Mouse (Mus musculus): ENCODE measurements around the gene Bex2.
A peak's percentile ranks its signal among the peaks of the same experiment; 100 is the strongest.
"Not testable (repeated sequence)": the region's sequence is repeated elsewhere in the genome, so short reads cannot be mapped to it uniquely, and the experiment has no call there.

The Bex2 gene

DNA sequence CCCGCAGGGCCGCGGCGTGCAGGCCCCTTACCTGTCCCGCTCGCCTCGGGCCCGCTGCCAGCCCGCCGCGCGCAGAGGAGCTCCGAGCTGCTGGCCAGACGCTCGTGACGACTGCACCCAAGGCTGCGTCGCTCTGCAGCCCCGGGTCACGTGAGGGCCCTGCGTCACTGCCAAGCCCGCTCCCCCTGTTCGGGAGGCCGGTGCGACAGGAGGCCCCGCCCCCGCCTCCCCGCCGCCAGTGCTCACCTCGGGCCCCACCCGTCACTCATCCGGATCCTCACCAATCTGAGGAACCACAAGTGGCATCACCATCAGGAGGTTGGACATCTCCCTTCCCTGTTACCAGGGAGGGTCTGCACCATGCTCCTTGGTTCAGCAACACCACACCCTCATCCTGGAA lies at the start of gene Bex2:
Gene Bex2 (minus strand): TSS at position 217 of the 400 bp plus-strand sequence.
- peak; percentile 17 for DNase-seq (ENCODE audit: low spot score)

DNA sequence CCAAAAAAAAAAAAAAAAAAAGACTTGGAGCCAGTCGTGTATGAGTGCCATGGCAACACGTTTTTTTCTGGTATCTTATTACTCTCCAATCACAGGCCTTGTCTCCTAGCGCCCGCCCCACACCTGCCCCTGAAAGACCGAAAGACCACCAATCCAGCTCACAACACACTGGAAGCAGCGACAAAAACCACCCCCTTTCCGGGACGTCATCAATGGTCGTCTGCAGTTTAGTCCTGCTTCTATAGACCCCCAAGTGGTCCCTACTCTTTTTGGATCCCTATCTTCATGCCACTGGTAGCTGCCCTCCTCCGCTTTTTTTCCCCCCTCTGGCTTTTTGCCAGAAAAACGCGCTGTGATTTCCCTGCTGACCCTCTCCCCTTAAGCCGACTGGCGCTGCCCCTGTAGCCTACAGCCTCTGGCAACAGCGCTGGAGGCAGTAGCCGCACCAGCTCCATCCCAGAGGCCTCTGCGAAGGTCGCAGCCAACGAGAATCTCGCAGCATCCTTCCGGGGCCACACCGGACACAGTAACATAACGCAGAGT lies 47.5 kb upstream of the Bex2 start:
- peak; percentile 74 for DNase-seq (ENCODE audit: low spot score)

DNA sequence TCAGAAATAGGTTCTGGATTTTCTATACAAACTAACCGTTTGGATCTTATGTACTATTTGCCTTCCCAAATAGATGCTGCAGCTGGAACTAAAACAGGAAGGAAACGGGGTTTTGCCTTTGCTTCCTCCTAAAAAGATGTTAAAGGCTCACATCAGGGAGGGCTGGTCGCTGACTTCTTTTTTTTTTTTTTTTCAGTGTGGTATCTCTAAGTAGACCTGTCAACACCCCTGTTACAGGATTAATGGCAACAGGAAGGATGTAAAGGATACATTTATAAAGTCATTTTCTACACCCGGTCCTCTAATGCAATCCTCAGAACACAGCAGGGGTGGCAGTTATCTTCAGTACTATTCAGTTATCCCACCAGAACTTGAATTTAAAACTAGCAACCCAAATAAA lies 47.0 kb upstream of the Bex2 start:
- DNase-seq (ENCODE audit: low spot score), result no peak

DNA sequence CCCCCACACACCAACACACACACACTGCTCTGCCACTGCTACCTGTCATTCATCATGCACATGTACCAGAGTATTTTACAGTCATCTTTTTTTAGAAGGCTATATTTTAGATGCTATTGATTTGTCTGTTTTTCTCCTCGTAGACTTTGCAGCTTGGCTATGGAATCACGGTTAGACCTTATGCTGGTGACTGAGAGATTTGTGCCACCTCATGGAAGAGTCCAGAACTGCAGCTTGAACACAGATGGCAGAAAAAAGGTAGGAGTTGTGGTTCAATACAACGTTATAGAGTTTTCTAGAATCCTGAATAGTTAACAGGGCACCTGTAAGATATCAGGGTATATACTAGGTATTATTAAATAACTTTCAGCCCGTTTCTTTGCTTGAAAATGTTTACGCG lies 39.9 kb upstream of the Bex2 start:
- peak; percentile 74 for DNase-seq (ENCODE audit: low spot score)

DNA sequence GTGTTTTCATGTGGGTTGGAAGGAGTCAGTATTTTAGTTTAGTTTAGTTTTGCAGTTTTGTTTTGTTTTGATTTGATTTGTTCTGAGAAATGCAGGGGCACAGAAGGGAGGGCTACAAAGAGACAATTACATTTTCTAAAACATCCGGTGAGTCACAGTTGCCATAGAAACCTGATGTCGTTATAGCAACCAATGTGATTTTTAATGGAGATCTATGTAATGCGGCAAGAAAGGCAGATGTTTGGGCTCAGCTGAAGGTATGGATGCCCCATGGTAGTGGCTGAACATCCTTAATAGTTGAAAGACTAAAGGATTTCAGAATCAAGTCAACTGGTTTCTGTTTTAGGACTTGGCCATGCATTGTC lies 36.7 kb upstream of the Bex2 start:
- DNase-seq (ENCODE audit: low spot score), result peak; percentile 32

DNA sequence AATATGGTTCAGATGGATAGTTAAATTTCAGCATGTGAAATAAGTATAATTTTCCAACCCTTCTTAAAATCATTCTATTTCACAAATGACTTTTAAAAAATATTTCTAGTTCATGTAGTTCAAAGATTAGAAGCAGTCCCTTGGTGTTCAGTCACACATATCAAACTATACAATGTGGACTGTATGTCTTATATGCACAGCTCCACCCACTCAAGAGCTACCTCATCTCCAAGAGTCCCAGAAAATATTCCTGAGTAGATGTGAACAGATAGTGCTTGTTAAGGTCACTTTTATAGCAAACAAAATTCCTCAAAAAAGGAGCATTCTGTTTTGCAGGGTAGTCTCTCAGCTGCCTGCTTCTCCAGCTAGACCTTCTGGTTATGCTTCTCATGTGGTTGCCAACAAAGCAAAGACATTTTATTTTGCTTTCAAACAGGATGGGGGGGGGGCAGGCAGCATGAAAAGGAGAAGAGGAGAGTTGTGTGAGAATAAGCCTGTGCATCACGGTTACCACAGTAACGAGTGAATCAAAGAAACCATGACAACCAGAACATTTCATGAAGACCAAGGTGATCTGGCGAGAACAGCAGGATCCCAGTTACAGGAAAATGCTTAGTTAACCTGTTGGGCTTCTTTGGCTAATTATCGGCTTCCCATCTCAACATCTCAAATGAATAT lies 36.1 kb upstream of the Bex2 start:
- DNase-seq (ENCODE audit: low spot score), result peak; percentile 13

DNA sequence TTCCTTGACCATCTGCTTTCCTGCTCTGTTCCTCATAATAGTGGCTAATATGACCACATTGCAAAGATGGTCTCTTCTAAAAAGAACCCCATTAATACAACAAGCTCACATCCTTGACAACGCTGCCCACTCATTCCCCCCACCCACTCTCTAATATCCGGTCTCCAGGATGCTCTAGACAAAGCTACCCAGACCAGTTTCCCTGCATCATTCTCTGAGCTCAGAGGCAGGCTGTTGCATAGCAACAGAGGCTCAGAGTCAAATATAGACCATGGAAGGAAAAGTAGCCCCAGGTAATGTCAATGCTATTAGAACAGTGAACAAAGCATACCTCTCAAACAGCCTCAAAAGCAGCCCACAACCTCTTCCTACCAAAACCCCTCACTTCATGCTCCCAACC lies 26.4 kb upstream of the Bex2 start:
- peak; percentile 24 for DNase-seq (ENCODE audit: low spot score)

DNA sequence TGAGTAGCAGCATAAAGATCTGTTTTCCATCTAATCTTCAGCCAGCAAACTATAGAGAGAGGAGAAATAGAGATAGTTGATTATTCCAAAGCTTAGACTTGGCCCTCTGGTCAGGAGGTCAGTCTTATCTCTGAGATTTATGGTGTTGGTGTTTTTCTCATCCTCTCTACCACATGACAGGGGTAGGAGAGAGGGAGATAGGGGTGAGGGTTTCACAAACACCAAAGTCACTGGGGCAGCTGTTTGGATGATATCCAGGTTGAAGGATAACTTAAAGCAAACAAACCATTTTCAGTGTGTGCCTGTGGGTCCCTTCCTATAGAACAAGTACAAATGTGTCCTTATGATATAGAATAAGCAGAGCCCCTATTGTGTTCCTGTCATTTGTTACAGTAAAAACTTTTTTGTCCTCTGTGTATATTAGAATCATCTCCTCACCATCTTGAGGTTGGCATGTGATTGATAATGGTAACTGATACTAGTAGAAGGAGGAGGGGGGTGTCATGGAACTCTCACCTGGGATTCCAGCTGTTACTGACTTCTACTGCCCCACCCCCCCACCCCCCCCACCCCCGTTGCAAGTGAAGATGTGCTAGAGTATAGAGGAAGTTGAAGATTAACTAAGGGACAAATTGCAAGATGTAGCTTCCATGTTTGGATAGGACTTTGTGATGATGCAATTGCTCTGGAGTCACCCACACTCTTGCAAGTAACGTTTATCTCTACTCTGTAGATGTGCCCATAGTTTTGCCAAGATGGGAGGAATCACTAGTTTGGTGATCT lies 24.7 kb upstream of the Bex2 start:
- no peak for DNase-seq (ENCODE audit: low spot score)

DNA sequence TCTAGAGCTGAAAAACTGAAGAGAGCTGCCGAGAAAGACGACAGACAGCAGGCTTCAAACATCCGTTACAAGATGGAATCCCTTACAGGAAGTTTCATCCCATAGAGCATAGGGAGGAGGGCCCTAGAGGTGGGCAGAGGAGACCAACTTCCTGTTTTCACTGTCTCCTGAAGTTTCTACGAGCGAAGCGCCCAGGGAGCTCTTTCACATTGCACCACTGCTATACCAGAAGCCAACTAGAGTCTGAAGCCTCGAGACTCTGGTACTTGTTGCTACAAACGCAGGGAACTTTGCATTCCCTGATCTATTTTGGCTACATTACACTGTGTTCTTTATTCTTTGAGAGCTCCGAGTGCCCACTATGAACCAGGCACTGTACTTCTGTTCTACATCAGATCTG lies 17.1 kb upstream of the Bex2 start, which contains the start of gene Nxf3:
Gene Nxf3 (minus strand): TSS at position 101 of the 400 bp plus-strand sequence.
- no peak for DNase-seq (ENCODE audit: low spot score)

DNA sequence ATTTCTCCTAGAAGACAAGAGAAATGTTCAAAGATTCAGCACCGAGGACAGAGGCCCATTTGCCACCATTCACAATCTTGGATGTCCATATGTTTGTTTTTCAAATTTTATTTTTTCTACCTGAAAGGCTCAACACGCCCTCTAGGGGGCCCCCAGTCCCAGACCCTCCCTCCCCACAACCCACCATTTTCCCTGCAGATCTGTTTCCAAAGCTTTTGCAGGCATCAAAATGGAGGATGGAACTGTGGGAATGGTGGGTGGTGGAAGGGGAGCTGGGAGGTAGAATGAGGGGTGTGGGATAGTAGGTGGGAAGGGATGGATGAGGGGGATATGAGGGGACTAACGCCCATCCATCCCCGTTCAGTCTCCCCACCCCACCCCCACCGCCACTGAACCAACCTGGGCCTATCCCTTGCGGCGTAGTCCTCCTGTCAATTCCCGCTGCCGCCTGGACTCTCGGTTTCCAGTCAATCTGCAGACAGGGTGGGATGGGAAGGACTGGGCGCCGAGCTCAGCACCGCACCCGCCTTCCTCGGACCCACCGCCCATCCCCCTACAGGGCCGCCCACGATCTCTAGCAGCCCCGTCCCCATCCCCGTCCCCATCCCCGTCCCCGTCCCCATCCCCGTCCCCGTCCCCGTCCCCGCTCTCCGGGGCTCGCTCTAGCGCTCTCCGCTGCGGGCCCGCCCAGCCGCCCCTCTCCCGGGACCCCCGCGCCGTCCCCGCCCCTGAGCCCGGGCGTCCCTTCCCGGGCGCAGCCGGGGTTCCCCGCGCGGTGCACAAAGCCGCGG lies 640 bp downstream of the Bex2 start:
- DNase-seq (ENCODE audit: low spot score), result peak; percentile 12

DNA sequence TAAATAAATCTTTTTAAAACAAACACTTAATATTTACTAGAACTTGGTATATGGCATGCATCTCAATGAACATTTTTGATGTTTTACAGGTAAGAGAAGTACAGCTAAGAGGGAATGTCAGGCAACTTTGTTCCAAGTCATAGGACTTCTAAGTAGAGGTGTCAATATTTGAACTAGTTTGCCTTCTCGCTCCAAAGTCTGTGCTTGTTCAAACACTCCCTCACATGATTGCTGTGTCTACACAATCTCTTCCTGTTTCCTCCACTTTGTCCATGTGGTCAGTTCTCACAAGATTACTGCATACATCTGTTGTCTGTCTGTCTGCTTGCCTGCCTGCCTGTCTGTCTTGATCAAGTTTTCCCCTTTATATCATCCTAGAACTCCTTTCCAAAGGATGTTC lies 7.3 kb downstream of the Bex2 start:
- no peak for DNase-seq (ENCODE audit: low spot score)

DNA sequence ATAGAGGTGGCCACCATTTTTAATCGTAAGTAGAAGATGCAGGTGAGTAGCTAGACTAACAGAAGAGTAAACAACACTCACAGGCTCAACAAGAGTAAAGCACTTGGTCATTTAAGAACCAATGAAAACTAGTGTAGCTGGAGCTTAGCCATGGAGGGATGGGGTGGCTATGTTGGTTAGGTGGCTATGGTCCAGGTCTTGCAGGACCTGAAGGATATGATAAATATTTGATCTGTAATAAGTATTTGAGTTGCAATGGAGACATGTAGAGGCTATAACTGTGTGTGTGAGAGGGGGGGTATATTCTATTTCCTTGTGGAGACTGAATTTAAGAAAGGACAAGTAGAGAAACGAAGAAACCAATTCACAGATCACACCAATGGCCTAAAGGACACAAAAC lies 16.8 kb downstream of the Bex2 start:
- no peak for DNase-seq (ENCODE audit: low spot score)

DNA sequence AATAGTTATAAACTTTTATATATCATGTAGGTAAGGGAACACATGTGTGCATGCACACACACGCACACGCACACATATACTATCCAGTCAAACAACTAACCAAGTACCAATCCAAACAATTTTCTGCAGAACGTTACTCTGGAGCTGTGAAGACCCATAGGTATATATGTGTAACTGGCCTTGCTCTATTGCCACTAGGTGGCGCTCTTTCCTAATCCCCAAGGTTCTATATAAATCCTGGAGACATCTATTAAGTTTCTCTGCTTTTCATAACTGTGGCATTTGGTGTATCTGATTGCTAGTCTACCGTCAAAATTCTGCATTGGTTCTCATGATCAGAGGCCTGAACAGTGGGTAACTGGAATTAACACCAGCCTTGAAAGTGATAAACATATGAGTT lies 20.5 kb downstream of the Bex2 start:
- DNase-seq (ENCODE audit: low spot score), result peak; percentile 75

DNA sequence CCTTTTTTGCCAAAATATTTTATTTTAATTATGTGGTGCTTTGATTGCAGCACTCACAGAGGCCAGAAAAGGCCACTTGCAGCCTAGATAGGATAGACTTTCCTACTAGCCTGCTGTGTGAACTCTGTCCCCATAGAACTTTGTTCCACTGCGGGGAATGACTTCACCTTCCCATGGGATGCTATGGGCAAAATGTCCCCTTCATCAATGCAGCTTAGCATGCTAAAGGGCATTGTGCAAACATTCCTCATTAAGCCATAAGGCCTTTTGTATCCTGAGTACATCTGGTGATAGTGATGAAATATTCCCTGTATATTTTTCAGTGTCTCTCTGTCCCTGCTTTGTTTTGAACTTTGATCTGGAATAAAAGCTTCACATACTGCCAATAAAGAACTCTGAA lies 24.3 kb downstream of the Bex2 start:
- DNase-seq (ENCODE audit: low spot score), result no peak

DNA sequence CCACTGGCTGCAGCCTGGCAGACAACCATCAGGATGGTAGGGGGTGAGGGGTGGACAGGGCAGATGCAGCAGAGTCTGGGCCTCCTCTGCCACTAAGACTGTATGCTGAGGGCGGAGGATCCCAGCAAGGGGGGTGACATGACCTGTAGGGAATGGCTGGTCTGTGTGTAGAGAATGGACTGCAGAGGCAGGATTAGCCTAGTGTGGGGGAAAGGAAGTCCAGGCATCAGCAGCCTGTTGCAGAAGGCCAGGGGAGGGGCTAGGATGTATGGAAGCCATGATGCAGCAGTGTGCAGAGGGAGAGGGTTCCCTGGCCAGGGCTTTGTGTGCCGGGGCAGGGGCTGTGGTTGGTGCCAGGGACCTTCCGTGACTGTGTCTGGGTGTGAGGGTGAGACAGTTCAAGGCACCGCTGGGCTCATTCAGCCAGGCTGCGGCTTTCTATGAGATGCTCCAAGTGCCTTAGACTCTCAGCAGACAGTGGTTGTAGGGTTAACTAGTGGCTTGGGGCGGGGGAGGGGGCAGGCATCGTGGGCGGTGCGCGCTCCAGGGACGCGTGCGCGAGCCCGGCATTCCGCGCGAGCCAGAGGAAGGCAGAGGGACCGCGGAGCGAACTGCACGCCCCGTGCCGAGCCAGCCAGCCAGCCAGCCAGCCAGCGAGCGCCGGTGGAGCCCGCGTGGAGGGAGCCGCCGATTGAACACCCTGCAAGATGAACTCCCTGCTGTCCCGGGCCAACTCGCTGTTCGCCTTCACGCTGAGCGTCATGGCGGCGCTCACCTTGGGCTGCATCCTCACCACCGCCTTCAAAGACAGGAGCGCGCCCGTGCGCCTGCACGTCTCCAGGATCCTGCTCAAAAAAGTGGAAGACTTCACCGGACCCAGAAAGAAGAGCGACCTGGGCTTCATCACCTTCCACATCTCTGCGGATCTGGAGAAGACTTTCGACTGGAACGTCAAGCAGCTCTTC lies 35.0 kb downstream of the Bex2 start, which contains the start of gene Arxes1:
Gene Arxes1 (plus strand): TSS at position 569 of the 965 bp plus-strand sequence.
- DNase-seq (ENCODE audit: low spot score), result not testable (repeated sequence)

DNA sequence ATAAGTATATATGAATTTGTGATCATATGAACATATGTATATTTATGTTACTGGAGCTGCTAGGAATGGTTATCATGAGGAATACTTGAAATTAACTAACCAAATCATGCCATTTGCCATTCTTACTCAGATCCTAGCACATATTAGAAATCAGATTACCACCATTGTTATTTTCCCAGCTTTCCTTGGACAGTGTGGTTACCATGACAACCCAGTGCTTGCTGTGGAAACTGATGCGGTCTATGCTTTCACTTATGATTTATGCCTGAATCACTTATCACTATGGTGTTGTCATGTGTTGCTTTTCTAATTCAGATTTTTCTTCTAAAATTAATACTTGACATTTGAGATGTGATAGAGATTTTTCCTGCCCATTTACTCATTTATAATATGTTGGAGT lies 37.7 kb downstream of the Bex2 start:
- no peak for DNase-seq (ENCODE audit: low spot score)

Data from layer of hippocampus, adult 11-12 months (tissue).